Mouse (Mus musculus): ENCODE results near the gene Treml1. TPM values are rescaled to one million over a fixed set of nuclear protein-coding genes. Genes with fewer than 3 reads are reported as not detected.

The Treml1 gene
- total and polyA plus RNA-seq, 3 experiments = not detected

- TF ChIP-seq SMC3 (IDR thresholded peaks at IDR 0.05; ENCODE audit: low read depth, low read length) = no peak
- no peak for TF ChIP-seq ZKSCAN1 (IDR thresholded peaks at IDR 0.05; ENCODE audit: borderline replicate concordance, low read depth, low read length)
- TF ChIP-seq MAX (IDR thresholded peaks at IDR 0.05; ENCODE audit: low read length) = peak; percentile 34; the same call in 1 of the 2 replicates
- TF ChIP-seq ZNF384 (IDR thresholded peaks at IDR 0.05; ENCODE audit: low read depth, low read length) = no peak
- TF ChIP-seq ELF1 (IDR thresholded peaks at IDR 0.05; ENCODE audit: low read depth, low read length) = no peak
- TF ChIP-seq SIN3A (IDR thresholded peaks at IDR 0.05; ENCODE audit: low read length) = no peak
- TF ChIP-seq TBP (conservative IDR thresholded peaks at IDR 0.05; ENCODE audit: low read depth, low read length) = no peak
- no peak for TF ChIP-seq UBTF (IDR thresholded peaks at IDR 0.05; ENCODE audit: low read depth, low read length)
- TF ChIP-seq CHD2 (IDR thresholded peaks at IDR 0.05; ENCODE audit: low read length) = no peak
- TF ChIP-seq MYC (IDR thresholded peaks at IDR 0.05; ENCODE audit: low read depth, low read length) = peak; percentile 67
- no peak for TF ChIP-seq ZMIZ1 (IDR thresholded peaks at IDR 0.05; ENCODE audit: low read depth, low read length)
- no peak for TF ChIP-seq ZC3H11A (IDR thresholded peaks at IDR 0.05; ENCODE audit: low read depth, low read length)
- no peak for TF ChIP-seq BHLHE40 (IDR thresholded peaks at IDR 0.05; ENCODE audit: low read depth, low read length)
- no peak for TF ChIP-seq JUN (IDR thresholded peaks at IDR 0.05; ENCODE audit: insufficient read depth, low read depth, low read length)
- no peak for TF ChIP-seq KAT2A (IDR thresholded peaks at IDR 0.05; ENCODE audit: insufficient replicate concordance, low read length)
- TF ChIP-seq MAZ (IDR thresholded peaks at IDR 0.05; ENCODE audit: low read depth, low read length) = no peak
- peak; percentile 35 for DNase-seq (ENCODE audit: extremely low read depth)
- H3K36me3 ChIP-seq (replicated peaks in 1 of 2; ENCODE audit: control insufficient read depth in 1 of 2, insufficient read depth in 1 of 2, low read length in 1 of 2) = peaks cover 27 to 82% of the 10 kb centered on the region in 2 experiments
These were observed 42.0 kb downstream of the Treml1 start for GRCm38 (mm10) chr17:48401710-48402109.

DNA sequence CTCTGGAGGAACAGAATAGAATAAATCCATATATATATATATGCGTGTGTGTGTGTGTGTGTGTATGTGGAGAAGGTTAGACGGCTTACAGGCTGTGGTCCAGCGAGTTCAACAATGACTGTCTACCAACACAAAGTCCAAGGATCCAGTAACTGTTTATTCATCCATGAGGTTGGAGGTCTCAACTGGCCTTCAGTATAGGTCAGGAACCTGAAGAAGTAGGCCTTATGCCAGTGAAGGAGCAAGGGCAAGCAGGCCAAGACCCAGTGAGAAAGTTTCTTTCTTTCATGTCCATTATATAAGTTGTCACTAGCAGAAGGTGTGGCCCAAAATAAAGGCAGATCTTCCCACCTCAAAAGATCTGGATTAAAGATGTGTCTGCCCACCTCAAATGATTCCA is 43.0 kb downstream of the Treml1 start:
- Histone ChIP-seq H3K4me3 (replicated peaks in 1 of 3; ENCODE audit: low read depth in 2 of 3, low read length in 2 of 3, poor library complexity in 1 of 3) (no peak overlapping the region), H3K79me2 (replicated peaks; ENCODE audit: control insufficient read depth, extremely low read depth, insufficient read depth, poor library complexity, severe bottlenecking) (peaks cover 83% of the 10 kb centered on the region), H3K27ac (ENCODE audit: insufficient read depth, low read depth) (no peak overlapping the region), H3K36me3 (replicated peaks in 1 of 2; ENCODE audit: control insufficient read depth in 1 of 2, insufficient read depth in 1 of 2, low read length in 1 of 2) (peaks cover 21 to 79% of the 10 kb centered on the region in 2 experiments), H3K27me3 (replicated peaks) (no peaks in the 10 kb centered on the region), H3K9ac (ENCODE audit: insufficient read depth, low read depth) (peak overlapping the region; percentile 48; the same call in 1 of the 2 replicates), H3K4me1 (ENCODE audit: control insufficient read depth in 1 of 2, insufficient read depth in 2 of 2) (peaks cover 23 to 76% of the 10 kb centered on the region in 2 experiments), H3K9me3 (replicated peaks; ENCODE audit: low read length) (no peaks in the 10 kb centered on the region), H3K4me2 (ENCODE audit: insufficient read depth, low read depth, poor library complexity, severe bottlenecking) (0 out of 2 replicates have a peak overlapping the region, but pooled peaks have one; percentile 82)
- dilution Hi-C loops (cut with MboI; ENCODE audit: extremely low pct_ligation_motif_present, extremely low pct_unique_long_range_greater_than_20kb, low sequenced_read_pairs) (no loop called here), in situ Hi-C loops (cut with MboI; ENCODE audit: low pct_ligation_motif_present, low pct_unique_long_range_greater_than_20kb, low sequenced_read_pairs) (no loop called here)
- TF ChIP-seq SMC3 (IDR thresholded peaks at IDR 0.05; ENCODE audit: low read depth, low read length) (no peak), MAX (IDR thresholded peaks at IDR 0.05; ENCODE audit: low read length) (no peak), MAFK (IDR thresholded peaks at IDR 0.05; ENCODE audit: insufficient replicate concordance, low read length) (no peak), ZKSCAN1 (IDR thresholded peaks at IDR 0.05; ENCODE audit: borderline replicate concordance, low read depth, low read length) (no peak), NELFE (IDR thresholded peaks at IDR 0.05; ENCODE audit: low read depth, low read length) (no peak), BHLHE40 (IDR thresholded peaks at IDR 0.05; ENCODE audit: low read depth, low read length) (no peak), POLR2A (IDR thresholded peaks at IDR 0.05; ENCODE audit: low read depth, low read length) (no peak)
- DNase-seq (ENCODE audit: extremely low read depth) = no peak

More at GRCm38 (mm10) chr17:48401710-48402109, 42.0 kb downstream of the Treml1 start:
- dilution Hi-C loops (cut with MboI; ENCODE audit: extremely low pct_ligation_motif_present, extremely low pct_unique_long_range_greater_than_20kb, low sequenced_read_pairs) = no loop called here
- no peaks in the 10 kb centered on the region for H3K27me3 ChIP-seq (replicated peaks)
- H3K4me1 ChIP-seq (ENCODE audit: control insufficient read depth in 1 of 2, insufficient read depth in 2 of 2) = peaks cover 19 to 66% of the 10 kb centered on the region in 2 experiments
- H3K4me2 ChIP-seq (ENCODE audit: insufficient read depth, low read depth, poor library complexity, severe bottlenecking) = peak overlapping the region; percentile 82
- no peak overlapping the region for H3K4me3 ChIP-seq (replicated peaks in 1 of 3; ENCODE audit: low read depth in 2 of 3, low read length in 2 of 3, poor library complexity in 1 of 3)
- H3K9me3 ChIP-seq (replicated peaks; ENCODE audit: low read length) = no peaks in the 10 kb centered on the region
- H3K27ac ChIP-seq (ENCODE audit: insufficient read depth, low read depth) = peak overlapping the region; percentile 91
- in situ Hi-C loops (cut with MboI; ENCODE audit: low pct_ligation_motif_present, low pct_unique_long_range_greater_than_20kb, low sequenced_read_pairs) = no loop called here
- peaks cover 83% of the 10 kb centered on the region for H3K79me2 ChIP-seq (replicated peaks; ENCODE audit: control insufficient read depth, extremely low read depth, insufficient read depth, poor library complexity, severe bottlenecking)
- peak overlapping the region; percentile 48 for H3K9ac ChIP-seq (ENCODE audit: insufficient read depth, low read depth)

All from CH12.LX (cell line).